Mouse (Mus musculus) central nervous system, embryonic 14 days (tissue): ENCODE data around the gene Srms. TPM values are rescaled to one million over a fixed set of nuclear protein-coding genes. Genes with fewer than 3 reads are reported as not detected.

Source experiments
- polyA plus RNA-seq: library from polyadenylated mRNA; depleted of rRNA; stranded (reverse); fragments of >200 nt; gene quantifications from 2 replicates; pipeline ENCODE4 v1.2.3, GENCODE M21; 2012; rRNA removed

Srms gene
- 0.15 and 0.21 TPM in 2 replicates for polyA plus RNA-seq

GRCm38 (mm10) chr2:181213021-181213445 is at the start of gene Srms:
TSS of gene Srms (minus strand) at chr2:181213185.

GRCm38 (mm10) chr2:181241602-181242313 is 28.8 kb upstream of the Srms start, which contains the start of gene Helz2:
TSS of gene Helz2 (minus strand) at chr2:181242027.

GRCm38 (mm10) chr2:181219538-181220216 is 6.7 kb upstream of the Srms start, which contains the start of gene Fndc11:
TSS of gene Fndc11 (plus strand) at chr2:181220013.

GRCm38 (mm10) chr2:181202422-181202821 is 10.6 kb downstream of the Srms start, which contains the start of gene Ptk6:
TSS of gene Ptk6 (minus strand) at chr2:181202789.

GRCm38 (mm10) chr2:181187121-181188000 is 25.6 kb downstream of the Srms start, which contains the start of gene Ppdpf:
TSS of gene Ppdpf (plus strand) at chr2:181187247.

GRCm38 (mm10) chr2:181156248-181157121 is 56.5 kb downstream of the Srms start, which contains the start of gene Eef1a2:
TSS of gene Eef1a2 (minus strand) at chr2:181157014.

Other genes with a start within 250 kb of the Srms start
- gene Arfgap1, start 246.0 kb downstream of the Srms start, polyA plus RNA-seq: 105 and 122 TPM in 2 replicates
- 0.96 and 2.4 TPM in 2 replicates for gene Col20a1, start 226.7 kb downstream of the Srms start, polyA plus RNA-seq
- 13.0 and 15.8 TPM in 2 replicates for gene Chrna4, start 169.6 kb downstream of the Srms start, polyA plus RNA-seq
- 66.5 and 69.9 TPM in 2 replicates for gene Kcnq2, start 77.9 kb downstream of the Srms start, polyA plus RNA-seq
- 86.1 and 90.0 TPM in 2 replicates for gene Eef1a2, start 56.2 kb downstream of the Srms start, polyA plus RNA-seq
- 247 and 280 TPM in 2 replicates for gene Ppdpf, start 25.9 kb downstream of the Srms start, polyA plus RNA-seq
- gene Ptk6, start 10.4 kb downstream of the Srms start, polyA plus RNA-seq: 0.02 and 0.03 TPM in 2 replicates
- 0.07 and 0.09 TPM in 2 replicates for gene Fndc11, start 6.8 kb upstream of the Srms start, polyA plus RNA-seq
- gene Helz2, start 28.8 kb upstream of the Srms start, polyA plus RNA-seq: 2.3 and 3.6 TPM in 2 replicates
- gene Gmeb2, start 74.8 kb upstream of the Srms start, polyA plus RNA-seq: 32.1 and 35.0 TPM in 2 replicates
- 686 and 740 TPM in 2 replicates for gene Stmn3, start 101.3 kb upstream of the Srms start, polyA plus RNA-seq
- 119 and 121 TPM in 2 replicates for gene Rtel1, start 106.6 kb upstream of the Srms start, polyA plus RNA-seq
- gene Zgpat, start 151.7 kb upstream of the Srms start, polyA plus RNA-seq: 122 and 128 TPM in 2 replicates
- gene Arfrp1, start 152.2 kb upstream of the Srms start, polyA plus RNA-seq: 106 and 119 TPM in 2 replicates
- gene Lime1, start 166.9 kb upstream of the Srms start, polyA plus RNA-seq: 110 and 111 TPM in 2 replicates
- 10.5 and 11.4 TPM in 2 replicates for gene Zbtb46, start 246.2 kb upstream of the Srms start, polyA plus RNA-seq